8 mouse cellular contexts compared by ENCODE assay signal in the genomic region with DNA sequence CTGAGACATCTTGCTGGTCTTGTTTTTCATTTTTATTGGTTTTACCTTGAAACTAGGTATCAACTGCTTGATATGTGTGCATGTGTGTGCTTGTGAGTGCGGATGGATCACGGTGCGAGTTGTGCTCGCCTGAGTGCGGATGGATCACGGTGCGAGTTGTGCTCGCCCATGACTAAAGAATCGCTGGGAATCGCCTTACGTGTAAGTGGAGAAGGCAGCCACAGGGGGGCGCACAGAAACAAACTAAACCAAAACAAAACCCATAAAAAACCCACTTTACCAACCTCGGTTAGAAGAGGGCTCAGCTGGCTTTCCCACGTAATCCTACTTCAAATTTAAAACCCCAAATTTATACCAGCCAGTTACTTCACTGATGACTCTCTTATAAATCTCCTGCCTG. TPM values are rescaled to one million over a fixed set of nuclear protein-coding genes. Genes with fewer than 3 reads are reported as not detected.
DNase-seq lines count a peak whose midpoint lies in the region; ATAC-seq and TF ChIP-seq lines count a peak whose summit lies in the region.

No protein-coding gene starts in this region.

- no peaks in the 10 kb centered on the region for H3K4me1 ChIP-seq in liver, adult 2 months (ENCODE audit: control insufficient read depth, insufficient read depth, low read length)
- H3K4me1 ChIP-seq in liver, embryonic 12.5 days: no peaks in the 10 kb centered on the region

- TF ChIP-seq CTCF in liver, adult 2 months (IDR thresholded peaks at IDR 0.05; ENCODE audit: low read depth, low read length): peak; percentile 72
- peak; percentile 77 for TF ChIP-seq CTCF in left cerebral cortex, adult 2 months (IDR thresholded peaks at IDR 0.05)

- no peak for DNase-seq in liver, adult 2 months (ENCODE audit: extremely low read depth, low read depth, low spot score)
- DNase-seq in MEL-GATA-1-ER (ENCODE audit: extremely low read depth, low read depth): peak; percentile 36
- peak; percentile 38 for DNase-seq in c-Kit-positive CD71-positive TER-119-positive erythroid progenitor cells, embryonic 14.5 days (ENCODE audit: low spot score)
- peak; percentile 32 for DNase-seq in gastrocnemius, postnatal 14 days
- DNase-seq in left cerebral cortex, adult 2 months (ENCODE audit: extremely low spot score in 1 of 2, low spot score in 2 of 2): peak; percentile 62 to 70
- DNase-seq in natural killer cell, adult 2 months (ENCODE audit: low spot score in 2 of 2): peak; percentile 26 to 48
- DNase-seq in ovary, postnatal 14 days (ENCODE audit: low spot score): no peak

- H3K9ac ChIP-seq in liver, adult 2 months (ENCODE audit: low read depth, low read length): no peak overlapping the region
- H3K9ac ChIP-seq in liver, embryonic 12.5 days: no peak overlapping the region

- ATAC-seq in liver, embryonic 12.5 days: no peak

- H3K79me2 ChIP-seq in liver, adult 2 months (ENCODE audit: control insufficient read depth, insufficient read depth, low read length): no peaks in the 10 kb centered on the region

- 30% methylated on average over 14 of the region's 14 CpGs for WGBS in liver, adult 2 months
- 19% methylated on average over 14 of the region's 14 CpGs for WGBS in liver, embryonic 12.5 days (ENCODE audit: insufficient replicate concordance)

- H3K4me2 ChIP-seq in liver, embryonic 12.5 days: no peak overlapping the region

- 0 out of 2 replicates have a peak, but pooled peaks cover 2% of the 10 kb centered on the region for H3K27me3 ChIP-seq in liver, adult 2 months (ENCODE audit: control insufficient read depth, insufficient read depth, low read length)
- H3K27me3 ChIP-seq in liver, embryonic 12.5 days (replicated peaks): peaks cover 4% of the 10 kb centered on the region; the same call in 1 of the 2 replicates

- H3K27ac ChIP-seq in liver, adult 2 months (replicated peaks; ENCODE audit: insufficient read depth, low read depth, low read length): no peak overlapping the region
- no peak overlapping the region for H3K27ac ChIP-seq in liver, embryonic 12.5 days
- H3K27ac ChIP-seq in left cerebral cortex, adult 2 months: no peak overlapping the region

- no peaks in the 10 kb centered on the region for H3K9me3 ChIP-seq in liver, embryonic 12.5 days (replicated peaks)

- no peak overlapping the region for H3K4me3 ChIP-seq in liver, adult 2 months (ENCODE audit: insufficient read depth, low read depth, low read length)
- H3K4me3 ChIP-seq in liver, embryonic 12.5 days: no peak overlapping the region
- no peak overlapping the region for H3K4me3 ChIP-seq in left cerebral cortex, adult 2 months

- no peaks in the 10 kb centered on the region for H3K36me3 ChIP-seq in liver, adult 2 months (ENCODE audit: control insufficient read depth, insufficient read depth, low read length)
- no peaks in the 10 kb centered on the region for H3K36me3 ChIP-seq in liver, embryonic 12.5 days

- intact Hi-C loops in gastrocnemius, postnatal 14 days (cut with DNase I; ENCODE audit: low total_unique reads): loop anchor here (5.0 to 10.0 kb wide), 2 partner anchors 190 to 262 kb away; no protein-coding TSS in a partner anchor
- intact Hi-C loops in left cerebral cortex, adult 2 months (cut with DNase I): loop anchor here (1.0 to 10.0 kb wide), 4 partner anchors 82 to 260 kb away; no protein-coding TSS in a partner anchor

- no peak for TF ChIP-seq POLR2A in liver, adult 2 months (IDR thresholded peaks at IDR 0.05; ENCODE audit: extremely low read depth, insufficient read depth, low read length)

RNA-seq across cellular contexts. Expression of gene Slc5a11, which starts 9.3 kb away (rescaled TPM):
- 0.27 and 2.3 TPM in 2 replicates for total RNA-seq in liver, adult 2 months (2014; rRNA removed)
- polyA plus RNA-seq in liver, adult 2 months (2012; rRNA removed): 0.07 TPM in 1 of 2 replicates, not detected in the other
- polyA plus RNA-seq in liver, embryonic 12.5 days (2016; fragmentation: Nextera tagmentation; extraction: Ambion mirVana): 0.24 and 0.30 TPM in 2 replicates
- not detected for total RNA-seq in gastrocnemius, postnatal 14 days (2021)
- 1 to 10 TPM in 1 of 2 experiments, under 1 TPM in 1; 0.29 to 1.1 TPM for total RNA-seq in left cerebral cortex, adult 2 months (2021)

Comparison
In these comparisons a context has a peak if more than half of its experiments do, and no peak if none do; other contexts are left out.
1. DNase-seq: peak in MEL-GATA-1-ER (single experiment), c-Kit-positive CD71-positive TER-119-positive erythroid progenitor cells, embryonic 14.5 days (single experiment), gastrocnemius, postnatal 14 days (single experiment), left cerebral cortex, adult 2 months (2 of 2) and natural killer cell, adult 2 months (2 of 2); none in liver, adult 2 months (single experiment) and ovary, postnatal 14 days (single experiment).